Mouse (Mus musculus): ENCODE results near the gene Fgfr2. TPM values are rescaled to one million over a fixed set of nuclear protein-coding genes. Genes with fewer than 3 reads are reported as not detected.

Gene Fgfr2
- total RNA-seq, 1 experiment from 2014 or later = not detected

- no peak for ATAC-seq (replicated peaks in 1 of 2; ENCODE audit: insufficient read depth in 1 of 2, low FRiP score in 2 of 2, low TSS enrichment in 1 of 2, low read depth in 1 of 2, poor library complexity in 2 of 2, severe bottlenecking in 2 of 2)
Measured at GRCm38 (mm10) chr7:130188108-130188507, 2935.0 kb downstream of the Fgfr2 start.

GRCm38 (mm10) chr7:130184864-130185263 is 2938.3 kb downstream of the Fgfr2 start:
- no peak for ATAC-seq (replicated peaks in 1 of 2; ENCODE audit: insufficient read depth in 1 of 2, low FRiP score in 2 of 2, low TSS enrichment in 1 of 2, low read depth in 1 of 2, poor library complexity in 2 of 2, severe bottlenecking in 2 of 2)

GRCm38 (mm10) chr7:130183960-130184359 is 2939.2 kb downstream of the Fgfr2 start:
- ATAC-seq (replicated peaks in 1 of 2; ENCODE audit: insufficient read depth in 1 of 2, low FRiP score in 2 of 2, low TSS enrichment in 1 of 2, low read depth in 1 of 2, poor library complexity in 2 of 2, severe bottlenecking in 2 of 2) = no peak

- no peak for ATAC-seq (replicated peaks in 1 of 2; ENCODE audit: insufficient read depth in 1 of 2, low FRiP score in 2 of 2, low TSS enrichment in 1 of 2, low read depth in 1 of 2, poor library complexity in 2 of 2, severe bottlenecking in 2 of 2)
Measured at GRCm38 (mm10) chr7:130182551-130182950, 2940.6 kb downstream of the Fgfr2 start.

GRCm38 (mm10) chr7:130178991-130179390 is 2944.2 kb downstream of the Fgfr2 start:
- no peak; a peak in 1 of 4 replicates for ATAC-seq (replicated peaks in 1 of 2; ENCODE audit: insufficient read depth in 1 of 2, low FRiP score in 2 of 2, low TSS enrichment in 1 of 2, low read depth in 1 of 2, poor library complexity in 2 of 2, severe bottlenecking in 2 of 2)

GRCm38 (mm10) chr7:130177009-130177408 is 2946.1 kb downstream of the Fgfr2 start:
- ATAC-seq (replicated peaks in 1 of 2; ENCODE audit: insufficient read depth in 1 of 2, low FRiP score in 2 of 2, low TSS enrichment in 1 of 2, low read depth in 1 of 2, poor library complexity in 2 of 2, severe bottlenecking in 2 of 2) = no peak

- ATAC-seq (replicated peaks in 1 of 2; ENCODE audit: insufficient read depth in 1 of 2, low FRiP score in 2 of 2, low TSS enrichment in 1 of 2, low read depth in 1 of 2, poor library complexity in 2 of 2, severe bottlenecking in 2 of 2) = 0 out of 4 replicates have a peak, but pooled peaks of 1 of the 2 experiments have one; percentile 22
Measured at GRCm38 (mm10) chr7:130174525-130174924, 2948.6 kb downstream of the Fgfr2 start.

GRCm38 (mm10) chr7:130173914-130174313 is 2949.2 kb downstream of the Fgfr2 start:
- no peak for ATAC-seq (replicated peaks in 1 of 2; ENCODE audit: insufficient read depth in 1 of 2, low FRiP score in 2 of 2, low TSS enrichment in 1 of 2, low read depth in 1 of 2, poor library complexity in 2 of 2, severe bottlenecking in 2 of 2)

- ATAC-seq (replicated peaks in 1 of 2; ENCODE audit: insufficient read depth in 1 of 2, low FRiP score in 2 of 2, low TSS enrichment in 1 of 2, low read depth in 1 of 2, poor library complexity in 2 of 2, severe bottlenecking in 2 of 2) = no peak
Measured at GRCm38 (mm10) chr7:130170144-130170543, 2953.0 kb downstream of the Fgfr2 start.

GRCm38 (mm10) chr7:130168296-130168695 is 2954.9 kb downstream of the Fgfr2 start:
- ATAC-seq (replicated peaks in 1 of 2; ENCODE audit: insufficient read depth in 1 of 2, low FRiP score in 2 of 2, low TSS enrichment in 1 of 2, low read depth in 1 of 2, poor library complexity in 2 of 2, severe bottlenecking in 2 of 2) = no peak

GRCm38 (mm10) chr7:130167261-130167660 is 2955.9 kb downstream of the Fgfr2 start:
- no peak for ATAC-seq (replicated peaks in 1 of 2; ENCODE audit: insufficient read depth in 1 of 2, low FRiP score in 2 of 2, low TSS enrichment in 1 of 2, low read depth in 1 of 2, poor library complexity in 2 of 2, severe bottlenecking in 2 of 2)

- ATAC-seq (replicated peaks in 1 of 2; ENCODE audit: insufficient read depth in 1 of 2, low FRiP score in 2 of 2, low TSS enrichment in 1 of 2, low read depth in 1 of 2, poor library complexity in 2 of 2, severe bottlenecking in 2 of 2) = no peak
Measured at GRCm38 (mm10) chr7:130166190-130166589, 2957.0 kb downstream of the Fgfr2 start.

- ATAC-seq (replicated peaks in 1 of 2; ENCODE audit: insufficient read depth in 1 of 2, low FRiP score in 2 of 2, low TSS enrichment in 1 of 2, low read depth in 1 of 2, poor library complexity in 2 of 2, severe bottlenecking in 2 of 2) = no peak
Measured at GRCm38 (mm10) chr7:130165408-130165807, 2957.7 kb downstream of the Fgfr2 start.

GRCm38 (mm10) chr7:130162718-130163117 is 2960.4 kb downstream of the Fgfr2 start:
- no peak for ATAC-seq (replicated peaks in 1 of 2; ENCODE audit: insufficient read depth in 1 of 2, low FRiP score in 2 of 2, low TSS enrichment in 1 of 2, low read depth in 1 of 2, poor library complexity in 2 of 2, severe bottlenecking in 2 of 2)

- no peak for ATAC-seq (replicated peaks in 1 of 2; ENCODE audit: insufficient read depth in 1 of 2, low FRiP score in 2 of 2, low TSS enrichment in 1 of 2, low read depth in 1 of 2, poor library complexity in 2 of 2, severe bottlenecking in 2 of 2)
Measured at GRCm38 (mm10) chr7:130161581-130161980, 2961.6 kb downstream of the Fgfr2 start.

GRCm38 (mm10) chr7:130158845-130159244 is 2964.3 kb downstream of the Fgfr2 start:
- no peak for ATAC-seq (replicated peaks in 1 of 2; ENCODE audit: insufficient read depth in 1 of 2, low FRiP score in 2 of 2, low TSS enrichment in 1 of 2, low read depth in 1 of 2, poor library complexity in 2 of 2, severe bottlenecking in 2 of 2)

- no peak for ATAC-seq (replicated peaks in 1 of 2; ENCODE audit: insufficient read depth in 1 of 2, low FRiP score in 2 of 2, low TSS enrichment in 1 of 2, low read depth in 1 of 2, poor library complexity in 2 of 2, severe bottlenecking in 2 of 2)
Measured at GRCm38 (mm10) chr7:130153363-130153969, 2969.7 kb downstream of the Fgfr2 start.

- no peak for ATAC-seq (replicated peaks in 1 of 2; ENCODE audit: insufficient read depth in 1 of 2, low FRiP score in 2 of 2, low TSS enrichment in 1 of 2, low read depth in 1 of 2, poor library complexity in 2 of 2, severe bottlenecking in 2 of 2)
Measured at GRCm38 (mm10) chr7:130148906-130149305, 2974.2 kb downstream of the Fgfr2 start.

- no peak for ATAC-seq (replicated peaks in 1 of 2; ENCODE audit: insufficient read depth in 1 of 2, low FRiP score in 2 of 2, low TSS enrichment in 1 of 2, low read depth in 1 of 2, poor library complexity in 2 of 2, severe bottlenecking in 2 of 2)
Measured at GRCm38 (mm10) chr7:130147230-130147629, 2975.9 kb downstream of the Fgfr2 start.

All from hematopoietic stem cell, adult 5-6 weeks (primary cell).